Mouse (Mus musculus) bone marrow macrophage, adult 2 months (primary cell): ENCODE measurements around the gene Phf21a.

Source experiments
- CTCF ChIP-seq: IDR thresholded peaks from 2 replicates; pipeline ENCODE4 v1.5.1; 2012; ENCODE audit warnings: low read depth, mild to moderate bottlenecking, low read length, moderate library complexity
- POLR2A ChIP-seq: IDR thresholded peaks from 2 replicates; pipeline ENCODE4 v1.6.1; 2012; ENCODE audit warnings: mild to moderate bottlenecking, low read depth, low read length, borderline replicate concordance

DNA sequence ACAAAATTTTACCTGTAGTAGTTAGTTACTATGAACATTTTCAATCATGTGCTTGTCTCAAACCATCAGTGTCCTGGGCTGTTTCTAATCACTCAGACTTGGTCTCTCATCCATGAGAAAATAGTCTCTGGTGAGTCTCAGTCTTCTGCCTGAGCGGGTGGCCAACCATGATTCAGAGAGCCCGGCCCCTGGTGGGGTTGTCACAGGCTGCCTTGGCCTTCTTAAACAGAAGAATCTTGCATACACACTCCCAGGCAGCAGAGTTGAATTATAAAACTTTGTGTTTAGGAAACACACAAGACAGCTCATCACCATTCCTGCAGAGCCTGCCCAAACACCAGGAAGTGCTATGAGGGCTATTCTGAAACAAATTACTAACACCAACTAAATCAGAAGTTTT lies 239.0 kb downstream of the Phf21a start:
- TF ChIP-seq CTCF, result no peak
- no peak for TF ChIP-seq POLR2A
